Mouse (Mus musculus): Measurements from ENCODE around the gene Rap2c.

Gene Rap2c

DNA sequence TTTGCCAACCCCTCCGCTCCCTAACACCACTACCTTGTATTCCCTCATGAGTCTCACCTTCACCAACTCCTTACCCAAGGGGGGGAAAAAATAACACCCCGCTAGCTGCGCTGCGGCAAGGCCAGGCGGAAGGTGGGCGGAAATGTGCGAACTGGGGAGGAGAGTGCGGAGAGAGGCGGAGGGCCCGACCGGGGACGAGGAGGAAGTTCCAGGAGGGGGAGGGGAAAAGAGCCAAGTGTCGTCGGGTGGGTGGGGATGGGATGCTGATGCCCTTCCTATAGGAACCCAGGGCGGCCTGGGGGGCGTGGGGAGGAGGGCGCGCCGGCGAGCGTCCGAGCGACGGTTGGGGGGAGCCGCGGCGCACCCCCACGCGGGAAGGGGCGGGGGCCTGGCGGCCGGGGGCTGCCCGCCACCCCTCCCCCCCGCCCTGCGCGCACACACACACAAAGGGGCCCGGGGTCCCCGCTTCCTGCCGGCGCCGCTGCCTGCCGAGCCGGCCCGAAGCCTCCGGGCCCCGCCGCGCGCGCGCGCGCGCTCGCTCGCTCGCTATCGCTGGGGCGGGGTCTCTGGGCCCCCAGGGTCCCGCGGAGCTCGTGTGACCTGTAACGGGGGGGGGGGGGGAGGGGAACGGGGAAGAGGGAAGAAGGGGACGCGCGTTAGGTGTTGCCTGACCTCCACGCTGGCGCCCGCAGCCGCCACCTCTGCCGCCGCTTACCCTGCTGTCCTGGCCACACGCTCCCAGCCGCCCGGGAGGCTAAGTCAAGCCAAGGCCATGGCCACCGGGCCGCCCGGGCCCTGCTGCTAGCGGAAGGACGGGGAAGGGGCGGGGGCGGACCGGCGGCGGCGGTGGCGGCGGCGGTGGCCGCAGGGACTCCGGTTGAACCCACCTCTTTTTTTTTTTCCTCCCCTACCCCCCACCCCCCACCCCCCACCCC, at the start of gene Rap2c:
Rap2c (minus strand) TSS at position 168 of the 935 bp plus-strand sequence.
- DNase-seq (ENCODE audit: low read depth) = peak; percentile 81

DNA sequence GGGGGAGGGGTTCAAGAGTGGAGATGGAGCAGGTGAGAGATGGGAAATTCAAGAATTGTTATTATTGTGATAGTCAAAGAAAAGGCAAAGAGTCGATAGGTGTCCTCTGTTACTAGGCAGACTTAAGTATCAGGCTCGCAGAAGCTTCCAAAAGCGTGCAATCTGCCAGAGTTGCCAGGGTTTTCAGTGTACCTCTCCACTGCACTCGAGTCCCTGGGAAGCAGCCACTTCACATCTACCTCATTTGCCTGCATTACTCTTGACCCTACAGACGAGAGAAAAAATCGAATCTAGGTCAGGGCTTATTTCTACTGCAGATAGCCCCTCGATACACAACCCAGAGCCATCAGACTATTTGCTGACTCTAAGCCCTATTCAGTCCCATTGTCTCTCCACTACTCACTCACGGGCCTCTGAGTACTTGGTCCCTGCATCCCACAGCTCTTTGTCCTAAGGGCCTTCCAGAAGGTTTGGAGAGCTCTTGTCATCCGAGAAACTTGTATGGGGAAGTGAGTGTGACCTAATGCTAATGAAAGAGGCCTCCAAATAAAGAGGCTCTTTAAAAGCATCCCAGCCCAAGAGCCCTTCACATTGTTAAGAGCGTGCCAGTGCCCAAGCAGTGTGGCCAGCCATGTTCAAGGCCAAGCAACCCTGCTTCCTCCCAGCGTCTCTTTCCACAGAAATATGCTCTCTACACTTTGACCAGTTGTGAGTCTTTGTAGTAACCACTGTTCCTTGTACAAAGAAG, 48.9 kb upstream of the Rap2c start:
- no peak for DNase-seq (ENCODE audit: low read depth)

- DNase-seq (ENCODE audit: low read depth) = peak; percentile 74
Observed at GRCm38 (mm10) chrX:51065773-51066172, 48.0 kb upstream of the Rap2c start.

GRCm38 (mm10) chrX:51065158-51065664, 47.4 kb upstream of the Rap2c start:
- peak; percentile 1 for DNase-seq (ENCODE audit: low read depth)

DNA sequence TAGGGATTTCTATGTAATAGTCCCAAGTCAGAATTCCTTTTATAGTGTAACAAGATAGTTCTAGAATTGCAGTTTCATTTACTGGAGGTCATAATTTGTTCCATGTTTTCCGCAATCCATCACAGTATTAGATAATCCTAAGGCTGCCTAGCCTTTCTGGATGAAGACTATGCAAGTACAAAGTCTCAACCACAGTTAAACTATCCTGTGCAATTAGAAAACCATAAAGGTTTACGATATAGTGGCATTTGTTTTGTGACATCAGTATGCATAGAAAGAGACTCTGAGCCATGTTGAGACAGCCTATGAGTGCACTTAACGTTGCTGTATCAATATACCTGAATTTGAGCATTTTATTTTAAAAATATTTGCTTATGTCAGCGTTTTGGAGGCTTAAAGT, 42.4 kb upstream of the Rap2c start:
- DNase-seq (ENCODE audit: low read depth) = no peak

- peak; percentile 78 for DNase-seq (ENCODE audit: low read depth)
Observed at GRCm38 (mm10) chrX:51058741-51059140, 40.9 kb upstream of the Rap2c start.

DNA sequence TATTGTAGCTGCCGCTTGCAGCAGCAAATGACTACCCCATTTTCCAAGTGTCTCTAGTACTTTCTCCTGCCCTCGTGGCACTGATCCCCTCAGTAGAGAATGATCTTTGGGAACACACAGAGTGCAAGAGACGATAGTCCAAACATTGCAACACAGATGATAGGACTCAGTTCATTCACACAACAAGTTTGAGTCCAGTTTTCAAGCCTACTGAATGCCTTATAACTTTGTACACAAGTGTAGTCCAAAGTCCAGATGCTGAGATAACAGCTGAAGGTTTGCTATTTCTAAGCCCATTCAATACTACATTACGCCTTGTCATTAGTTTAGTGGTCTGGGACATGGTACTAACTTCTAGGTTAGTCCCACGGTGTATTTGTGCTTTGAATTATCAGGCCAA, 40.5 kb upstream of the Rap2c start:
- no peak for DNase-seq (ENCODE audit: low read depth)

- peak; percentile 1 for DNase-seq (ENCODE audit: low read depth)
Observed at GRCm38 (mm10) chrX:51051680-51052461, 34.1 kb upstream of the Rap2c start.

DNA sequence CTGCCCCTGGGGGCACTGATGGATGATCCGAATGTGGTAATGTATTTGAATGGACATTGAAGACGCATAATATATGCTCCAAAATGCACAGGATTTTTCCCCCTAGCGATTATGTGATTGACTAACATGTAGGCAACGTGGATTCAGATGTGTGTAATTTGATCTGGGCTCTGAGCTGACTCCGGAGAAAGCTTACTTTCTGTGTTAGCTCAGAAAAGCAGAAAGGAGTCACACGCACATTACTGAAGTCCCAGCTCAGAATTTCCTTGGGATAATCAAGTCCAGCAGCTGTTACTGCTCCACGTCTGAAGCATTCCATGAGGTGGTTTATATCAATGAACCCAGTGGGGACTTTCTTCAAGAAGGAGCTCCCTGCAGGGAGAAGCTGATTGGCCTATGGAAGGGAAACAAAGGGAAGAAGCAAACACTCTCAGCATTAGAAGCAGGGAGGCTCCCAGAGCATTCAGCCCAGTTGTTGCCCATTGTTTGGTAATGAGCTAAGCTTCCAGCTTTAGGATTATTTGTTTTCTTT, 17.9 kb upstream of the Rap2c start:
- peak; percentile 24 for DNase-seq (ENCODE audit: low read depth)

DNA sequence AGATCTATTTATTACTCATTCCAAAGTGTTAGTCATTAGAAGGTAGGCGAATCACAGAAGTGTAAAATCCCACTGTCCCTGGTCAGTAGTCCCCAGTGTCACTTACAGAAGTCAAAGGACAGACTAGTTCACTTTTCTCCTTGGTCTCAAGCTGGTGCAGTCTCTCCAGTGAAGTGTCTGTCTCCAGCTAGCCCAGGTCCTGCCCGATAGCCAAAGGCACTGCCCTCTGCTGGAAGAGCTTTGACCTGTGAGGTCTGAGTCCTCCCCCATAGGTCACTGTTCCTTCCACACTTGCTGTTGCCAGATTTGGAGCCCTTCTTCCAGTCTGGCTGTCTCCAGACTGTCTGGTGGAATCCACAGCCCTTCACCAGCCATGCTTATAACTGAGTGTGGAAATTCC, 2.1 kb upstream of the Rap2c start:
- DNase-seq (ENCODE audit: low read depth) = peak; percentile 36

DNA sequence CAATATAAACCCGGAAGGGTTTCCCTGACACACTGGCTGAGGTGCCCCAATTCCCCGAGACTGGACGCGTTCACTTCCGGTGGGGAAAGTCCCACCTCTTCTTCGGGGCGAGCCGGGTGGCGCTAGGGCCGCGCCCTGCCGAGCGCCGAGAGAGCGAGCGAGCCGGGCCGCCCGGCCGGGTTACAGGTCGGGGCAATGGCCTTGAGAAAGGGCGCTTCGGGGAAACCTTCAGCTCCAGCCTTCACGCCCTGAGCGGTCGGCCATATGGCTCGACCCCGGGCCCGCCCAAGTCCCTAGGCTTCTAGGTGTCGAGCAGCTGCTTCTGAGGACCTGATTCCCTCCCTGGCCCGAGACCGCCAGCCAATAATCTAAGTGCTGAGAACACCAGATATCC, 965 bp upstream of the Rap2c start:
- DNase-seq (ENCODE audit: low read depth) = peak; percentile 83

- peak; percentile 12 for DNase-seq (ENCODE audit: low read depth)
Observed at GRCm38 (mm10) chrX:51016926-51017325, 892 bp downstream of the Rap2c start.

DNA sequence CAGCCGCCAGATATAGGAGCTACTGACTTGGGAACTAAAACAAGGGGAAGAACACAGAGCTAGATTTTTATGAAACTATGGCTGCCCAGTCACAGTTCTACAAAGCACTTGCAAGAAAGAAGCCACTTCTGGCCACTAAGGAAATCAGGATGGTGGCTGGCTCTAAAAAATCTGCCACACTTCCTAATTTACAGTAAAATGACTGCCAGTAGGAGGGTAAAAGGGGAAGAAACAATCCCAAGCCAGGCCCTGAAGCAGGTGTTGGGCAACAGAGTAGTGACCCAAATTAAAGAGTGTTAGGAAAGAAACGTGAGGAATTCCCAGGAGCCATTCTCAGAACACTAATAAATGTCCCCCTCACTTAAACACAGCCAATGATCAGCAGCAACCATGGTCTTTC, 5.5 kb downstream of the Rap2c start:
- no peak for DNase-seq (ENCODE audit: low read depth)

GRCm38 (mm10) chrX:51010323-51010722, 7.5 kb downstream of the Rap2c start:
- peak; percentile 17 for DNase-seq (ENCODE audit: low read depth)

- peak; percentile 66 for DNase-seq (ENCODE audit: low read depth)
Observed at GRCm38 (mm10) chrX:51000791-51001190, 17.0 kb downstream of the Rap2c start.

DNA sequence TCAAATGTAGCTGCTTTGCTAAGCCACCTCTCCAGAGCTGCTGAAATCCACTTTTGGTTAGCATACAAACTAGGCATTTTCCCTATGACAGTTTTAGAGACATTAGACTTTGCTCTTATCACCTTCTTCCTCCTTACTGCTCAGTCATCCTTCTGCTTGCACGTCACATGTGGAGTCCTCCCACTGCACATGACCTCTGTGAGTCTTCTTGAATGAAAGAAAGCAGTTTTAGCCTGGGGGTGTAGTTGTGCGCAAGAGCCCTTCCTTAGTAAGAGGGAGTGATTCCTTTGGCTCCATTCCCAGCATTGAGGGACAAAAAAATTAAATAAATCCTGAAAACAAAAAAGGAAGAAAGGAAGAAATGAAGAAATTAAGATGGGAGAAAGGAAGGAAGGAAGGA, 22.5 kb downstream of the Rap2c start:
- no peak for DNase-seq (ENCODE audit: low read depth)

DNA sequence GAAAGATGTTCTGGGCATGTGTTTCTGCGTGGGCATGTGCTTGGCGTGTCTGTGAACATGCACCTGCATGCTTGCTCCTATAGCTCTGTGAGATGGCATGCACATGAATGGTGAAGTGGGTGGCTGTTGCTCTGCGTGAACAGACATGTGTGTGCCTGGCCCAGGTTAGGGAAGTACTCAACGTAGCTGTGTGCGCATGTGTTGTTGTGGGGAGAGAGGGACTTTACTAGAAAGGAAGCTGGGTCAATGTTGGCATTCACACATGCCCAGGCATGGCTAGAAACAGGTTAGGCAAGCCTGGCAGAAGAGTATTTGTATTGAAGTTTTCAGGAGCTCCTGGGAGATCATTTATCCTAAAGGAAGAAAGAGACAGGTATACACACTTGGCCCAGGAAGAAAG, 26.5 kb downstream of the Rap2c start:
- no peak for DNase-seq (ENCODE audit: low read depth)

GRCm38 (mm10) chrX:50989940-50990339, 27.9 kb downstream of the Rap2c start:
- no peak for DNase-seq (ENCODE audit: low read depth)

DNA sequence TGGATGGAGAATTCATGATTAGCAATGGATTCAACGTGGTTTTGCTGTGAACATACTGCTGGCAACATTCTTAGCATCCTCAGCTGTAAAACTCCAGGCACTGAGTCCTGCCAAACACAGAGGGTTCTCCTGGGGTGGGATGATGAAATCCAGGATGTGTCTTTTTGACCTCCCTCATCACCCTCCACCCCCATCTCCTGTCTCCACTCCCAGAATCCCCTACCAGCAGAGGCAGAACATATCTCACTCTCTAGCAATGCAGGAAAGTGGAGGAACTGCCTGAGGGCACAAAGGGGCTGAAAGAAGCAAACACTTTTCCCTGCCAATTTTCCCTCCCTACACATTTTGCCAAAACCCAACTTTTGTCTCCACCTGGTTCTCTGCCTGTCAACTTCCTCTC, 29.2 kb downstream of the Rap2c start:
- peak; percentile 28 for DNase-seq (ENCODE audit: low read depth)

GRCm38 (mm10) chrX:50978428-50978827, 39.4 kb downstream of the Rap2c start:
- no peak for DNase-seq (ENCODE audit: low read depth)

DNA sequence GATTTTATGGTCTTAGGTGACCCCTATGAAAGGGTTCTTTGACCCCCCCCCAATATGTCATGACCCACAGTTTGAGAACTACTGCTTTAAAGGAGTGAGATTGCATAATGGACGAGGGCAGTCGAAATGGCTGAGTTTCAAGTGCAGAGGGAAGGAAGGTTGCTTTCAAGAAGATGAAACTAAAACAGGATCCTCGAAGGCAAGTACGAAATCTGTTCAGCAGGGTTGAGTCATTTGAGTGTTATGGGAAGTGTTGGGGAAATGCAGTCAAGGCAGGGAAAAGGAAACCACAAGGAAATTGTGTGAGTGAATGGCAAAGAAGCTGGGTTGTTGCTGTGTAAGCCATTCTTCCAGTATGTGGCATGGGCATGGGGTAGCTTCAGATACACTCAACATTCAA, 45.7 kb downstream of the Rap2c start:
- no peak for DNase-seq (ENCODE audit: low read depth)

DNA sequence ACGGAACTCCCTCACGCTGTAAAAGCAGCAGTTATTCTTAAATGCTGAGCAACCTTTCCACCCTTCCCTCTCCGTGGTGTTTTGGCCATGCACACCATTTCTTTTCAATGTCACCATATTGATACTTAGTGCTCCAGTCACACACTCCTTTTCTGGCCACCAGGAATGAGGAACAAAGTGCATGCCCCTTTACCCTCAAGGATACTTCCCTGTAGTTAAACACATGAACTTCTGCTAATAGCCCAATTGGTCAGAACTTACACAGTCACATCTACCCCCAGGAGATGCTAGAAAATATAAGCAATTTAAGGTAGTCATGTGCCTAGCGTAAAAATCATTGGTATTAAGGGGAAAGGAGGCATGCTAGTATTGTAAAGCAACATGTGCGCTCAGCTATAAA, 47.9 kb downstream of the Rap2c start:
- no peak for DNase-seq (ENCODE audit: low read depth)
